Mouse (Mus musculus) yolk sac, embryonic 10.5 days (tissue): Measurements from ENCODE around the gene Tsc22d3.
"Not testable (repeated sequence)": the region's sequence is repeated elsewhere in the genome, so short reads cannot be mapped to it uniquely, and the experiment has no call there.

Experiments
- DNase-seq: peaks from one replicate; pipeline ENCODE4 v3.0.0-alpha.2; 2017; ENCODE audit warnings: low spot score

The Tsc22d3 gene

GRCm38 (mm10) chrX:140529074-140529561 is 71.3 kb downstream of the Tsc22d3 start:
- no peak for DNase-seq

- DNase-seq = no peak
Observed at GRCm38 (mm10) chrX:140527231-140527630, 73.2 kb downstream of the Tsc22d3 start.

GRCm38 (mm10) chrX:140526253-140526618 is 74.2 kb downstream of the Tsc22d3 start:
- DNase-seq = no peak

GRCm38 (mm10) chrX:140525604-140526252 is 74.7 kb downstream of the Tsc22d3 start:
- DNase-seq = no peak

GRCm38 (mm10) chrX:140524231-140524630 is 76.2 kb downstream of the Tsc22d3 start:
- DNase-seq = no peak

- DNase-seq = no peak
Observed at GRCm38 (mm10) chrX:140522071-140522765, 78.2 kb downstream of the Tsc22d3 start.

- peak; percentile 92 for DNase-seq
Observed at GRCm38 (mm10) chrX:140520146-140521102, 80.0 kb downstream of the Tsc22d3 start.

- DNase-seq = no peak
Observed at GRCm38 (mm10) chrX:140518351-140518750, 82.1 kb downstream of the Tsc22d3 start.

GRCm38 (mm10) chrX:140513379-140513778 is 87.1 kb downstream of the Tsc22d3 start:
- no peak for DNase-seq

- DNase-seq = no peak
Observed at GRCm38 (mm10) chrX:140511687-140512651, 88.5 kb downstream of the Tsc22d3 start.

- DNase-seq = no peak
Observed at GRCm38 (mm10) chrX:140510696-140511429, 89.6 kb downstream of the Tsc22d3 start.

GRCm38 (mm10) chrX:140509817-140510216 is 90.6 kb downstream of the Tsc22d3 start:
- DNase-seq = no peak

GRCm38 (mm10) chrX:140508791-140509190 is 91.7 kb downstream of the Tsc22d3 start:
- not testable (repeated sequence) for DNase-seq

- no peak for DNase-seq
Observed at GRCm38 (mm10) chrX:140507377-140507776, 93.1 kb downstream of the Tsc22d3 start.

- no peak for DNase-seq
Observed at GRCm38 (mm10) chrX:140506436-140507180, 93.9 kb downstream of the Tsc22d3 start.

- no peak for DNase-seq
Observed at GRCm38 (mm10) chrX:140505497-140506238, 94.8 kb downstream of the Tsc22d3 start.

GRCm38 (mm10) chrX:140503905-140504304 is 96.6 kb downstream of the Tsc22d3 start:
- peak; percentile 62 for DNase-seq

GRCm38 (mm10) chrX:140501401-140502301 is 98.8 kb downstream of the Tsc22d3 start:
- no peak for DNase-seq
